Mouse (Mus musculus) cortical plate, adult 2 months (tissue): ENCODE measurements around the gene Arhgap24.

Experiments
- CTCF ChIP-seq: fragments of 200-500 bp; IDR thresholded peaks from 2 replicates; pipeline ENCODE4 v1.5.1; 2011; ENCODE audit warnings: mild to moderate bottlenecking, control low read depth, low read length; ENCODE audit not compliant: insufficient read depth; ENCODE audit errors: extremely low read depth
- POLR2A ChIP-seq: fragments of 200-500 bp; IDR thresholded peaks from 2 replicates; pipeline ENCODE4 v1.6.1; 2011; ENCODE audit warnings: mild to moderate bottlenecking, low read length, control low read depth; ENCODE audit not compliant: insufficient read depth; ENCODE audit errors: extremely low read depth

DNA sequence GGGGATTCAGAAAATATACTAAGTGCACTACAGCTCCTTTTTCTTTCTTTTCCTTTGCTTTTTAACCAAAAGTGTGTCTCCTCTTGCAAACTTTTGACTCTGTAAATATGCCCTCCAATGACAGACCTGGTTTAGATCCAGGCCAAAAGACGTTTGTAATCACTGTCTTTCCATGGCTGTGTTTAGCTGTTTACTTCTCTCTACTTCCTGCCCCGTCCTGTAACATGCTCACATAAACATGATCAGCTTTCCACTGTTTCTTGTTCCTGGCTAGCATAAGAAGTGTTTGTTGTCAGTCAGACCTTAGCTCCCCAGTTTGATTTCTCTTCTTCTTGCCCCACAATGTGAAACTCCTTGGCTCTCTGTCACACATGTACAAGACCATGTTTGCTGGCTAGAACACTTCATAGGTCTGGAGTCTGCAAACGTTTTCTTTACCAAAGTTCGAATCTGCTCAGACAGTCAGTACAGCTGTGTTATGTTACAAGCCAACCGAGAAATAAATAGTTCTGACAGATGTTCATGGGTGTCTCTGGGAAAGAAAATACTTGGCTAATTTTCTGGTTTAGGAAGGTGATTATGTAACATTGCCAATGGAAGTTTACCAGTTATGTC lies 189.6 kb downstream of the Arhgap24 start:
- TF ChIP-seq CTCF (no peak), POLR2A (no peak)
